Mouse (Mus musculus): ENCODE measurements at regions not wholly inside any gene's neighbourhood (a gene's known extent, or its start where the extent isn't known, plus 50 kb on each side); places are given as distances from the start of the nearest gene placed in this dataset.

- TF ChIP-seq POLR2A (IDR thresholded peaks at IDR 0.05; ENCODE audit: insufficient read depth, low read depth, low read length) (no peak), CTCF (IDR thresholded peaks at IDR 0.05; ENCODE audit: insufficient read depth, low read depth, low read length) (no peak)
Observed at GRCm38 (mm10) chr13:80666186-80666713, 216.9 kb upstream of the Arrdc3 start.

Measured in olfactory bulb, adult 2 months (tissue).